Mouse (Mus musculus) adrenal gland, postnatal 4 days (tissue): ENCODE measurements around the gene Zscan18. TPM values are rescaled to one million over a fixed set of nuclear protein-coding genes. Genes with fewer than 3 reads are reported as not detected.
"Not testable (repeated sequence)": the region's sequence is repeated elsewhere in the genome, so short reads cannot be mapped to it uniquely, and the experiment has no call there.

Source experiments
- DNase-seq, 2 experiments: peaks; one replicate each; pipeline ENCODE4 v3.0.0; 2021 to 2022; ENCODE audit warnings: low spot score in 2 of 2, mixed read lengths in 2 of 2
- long read RNA-seq, 2 experiments: library from polyadenylated mRNA; stranded (forward); transcript quantifications; one replicate each; pipeline ENCODE4 v2.0.0; 2021
- total RNA-seq, 2 experiments: library from RNA; stranded (reverse); gene quantifications; 2 replicates each; pipeline ENCODE4 v1.2.3; 2021

The Zscan18 gene
- total RNA-seq, result 1 to 10 TPM; 8.0 to 8.2 TPM
- long read RNA-seq, experiment 1, partial matches to known transcripts, result 1 of 4 reads
- long read RNA-seq, experiment 1, other reads (novel, unspliced or antisense), result 1 of 4 reads
- long read RNA-seq, experiment 2, transcript Zscan18-205 (7 exons, 3,709 nt), result major isoform, 6 of 9 reads
- long read RNA-seq, experiment 2, partial matches to known transcripts, result 0 of 9 reads
- long read RNA-seq, experiment 2, other reads (novel, unspliced or antisense), result 2 of 9 reads

DNA sequence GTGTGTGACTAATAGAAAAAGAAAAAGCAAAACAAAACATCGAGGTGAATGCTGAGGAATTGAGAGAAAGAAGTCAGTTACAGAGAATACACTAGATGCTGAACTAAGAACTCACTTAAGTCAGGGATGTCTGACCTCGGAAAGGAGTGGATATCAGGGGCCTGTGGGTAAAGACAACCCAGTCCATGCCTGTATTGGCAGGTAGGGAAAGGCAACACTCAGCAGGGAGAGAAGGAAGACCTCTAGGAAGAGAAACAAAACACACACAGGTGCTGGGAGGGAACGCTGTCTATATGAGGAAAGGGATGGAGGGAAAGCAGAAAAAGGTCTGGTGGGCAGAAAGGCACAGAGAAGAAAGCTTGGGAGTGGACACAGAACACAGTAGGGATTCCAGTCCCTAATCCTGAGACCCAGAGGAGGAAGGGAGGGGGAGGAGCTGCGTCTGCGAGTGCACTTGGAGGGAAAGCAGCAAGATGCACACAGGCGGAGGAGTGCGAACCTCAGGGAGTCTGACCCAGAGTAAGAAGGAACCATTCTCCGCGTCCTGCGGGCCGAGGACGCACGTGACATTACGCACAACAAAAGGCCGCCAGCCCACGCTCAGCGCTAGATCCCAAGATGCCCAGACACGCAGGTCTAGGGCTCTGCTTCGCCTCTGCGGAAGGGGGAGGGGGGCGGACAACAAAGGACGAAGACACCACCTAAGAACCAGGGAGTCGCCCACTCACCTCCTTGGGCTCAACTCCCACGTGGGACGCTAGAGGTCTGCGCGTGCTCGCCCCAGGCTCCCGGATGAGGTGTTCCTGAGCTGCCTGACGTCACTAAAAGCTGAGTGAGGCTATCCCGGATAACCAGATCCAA is at the start of gene Zscan18:
Gene Zscan18 (minus strand): TSS at position 770 of the 861 bp plus-strand sequence.
- peak; percentile 26 to 44 for DNase-seq

DNA sequence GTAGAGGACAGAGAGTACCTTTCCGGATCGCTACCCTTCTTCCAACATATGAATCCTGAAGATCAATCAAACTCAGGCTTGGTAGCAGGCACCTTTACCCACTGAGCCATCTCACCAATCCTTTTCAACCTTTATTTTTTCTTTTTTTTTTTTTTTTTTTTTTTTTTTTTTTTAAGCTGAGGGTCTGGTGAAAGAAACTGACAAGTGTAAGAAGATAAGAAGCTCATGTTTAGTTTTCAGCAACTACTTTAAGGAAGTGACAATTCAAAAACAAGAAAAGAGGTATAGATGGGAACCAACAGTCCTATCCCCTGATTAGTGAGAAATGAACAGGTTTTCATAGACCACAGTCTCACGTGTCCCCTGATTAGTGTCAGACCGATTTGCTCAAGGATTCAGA is 32.3 kb upstream of the Zscan18 start:
- no peak for DNase-seq

DNA sequence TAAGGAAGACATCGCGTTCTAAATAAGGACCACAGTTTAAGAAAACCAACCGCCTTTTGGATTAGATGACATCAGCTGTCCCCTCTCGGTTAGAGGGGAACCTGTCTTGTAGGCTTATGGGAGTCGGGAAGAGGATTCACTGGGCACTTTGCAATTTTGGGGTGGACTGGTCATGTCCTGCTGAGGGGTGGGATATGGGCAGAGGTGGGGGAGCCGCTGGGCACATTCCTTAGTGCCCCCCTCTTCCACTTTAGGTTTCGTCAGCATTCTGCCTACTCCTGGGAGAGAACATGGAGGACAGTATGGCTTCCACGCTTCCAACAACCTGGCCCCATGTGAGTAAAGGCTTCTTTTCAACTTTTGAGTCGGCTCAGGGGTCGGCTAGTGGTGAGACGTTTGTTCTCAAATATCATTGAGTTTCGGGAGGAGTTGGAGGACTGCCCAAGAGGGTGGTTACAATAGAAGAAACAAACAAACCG is 31.8 kb upstream of the Zscan18 start:
- no peak for DNase-seq

DNA sequence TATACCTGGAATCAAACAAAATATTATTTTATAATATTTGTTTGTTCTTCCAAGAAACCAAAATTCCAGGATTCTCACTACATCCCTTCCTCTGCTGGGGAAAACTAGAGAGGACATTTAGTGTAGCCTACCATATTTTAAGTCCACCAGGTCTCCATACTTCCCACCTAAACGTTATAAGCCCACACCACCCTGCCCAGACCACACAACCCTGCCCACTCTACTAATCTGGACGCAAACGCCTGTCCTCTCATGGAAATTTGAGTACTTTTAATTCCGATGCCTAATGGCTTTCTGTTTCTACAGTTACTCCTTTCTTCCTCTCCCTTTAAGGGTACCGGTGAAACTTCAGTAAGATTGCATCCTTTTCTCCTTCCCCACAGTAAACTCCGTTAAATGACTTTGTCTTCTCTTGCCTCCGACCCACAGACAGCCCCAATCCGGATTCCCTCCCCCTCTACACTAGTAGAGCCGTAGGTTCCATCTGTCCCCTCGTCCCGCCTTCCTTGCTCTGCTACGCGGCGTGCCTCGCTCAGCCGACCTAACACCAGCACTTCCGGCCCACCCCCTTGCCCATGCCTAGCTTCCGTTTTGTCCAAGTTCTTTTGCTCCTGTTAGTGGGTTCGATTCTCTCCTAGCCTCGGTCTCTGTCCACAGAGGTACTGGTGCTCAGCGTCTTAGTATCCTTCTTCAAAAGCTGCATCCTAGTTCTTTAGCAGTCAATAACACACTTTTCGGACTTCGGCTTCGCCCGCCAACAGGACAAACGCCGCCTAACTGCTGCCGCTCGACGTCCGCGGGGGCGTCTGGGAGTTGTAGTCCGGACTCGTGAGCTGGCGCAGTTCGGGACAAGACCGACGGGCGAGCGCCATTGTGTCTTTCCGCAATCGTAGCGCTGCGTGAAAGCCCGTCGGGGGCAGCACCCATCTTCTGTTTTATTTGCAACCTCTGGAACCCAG is 31.0 kb upstream of the Zscan18 start, which contains the start of gene Zfp110:
Gene Zfp110 (plus strand): TSS at position 600 of the 959 bp plus-strand sequence.
- DNase-seq, result peak; percentile 68 to 78

DNA sequence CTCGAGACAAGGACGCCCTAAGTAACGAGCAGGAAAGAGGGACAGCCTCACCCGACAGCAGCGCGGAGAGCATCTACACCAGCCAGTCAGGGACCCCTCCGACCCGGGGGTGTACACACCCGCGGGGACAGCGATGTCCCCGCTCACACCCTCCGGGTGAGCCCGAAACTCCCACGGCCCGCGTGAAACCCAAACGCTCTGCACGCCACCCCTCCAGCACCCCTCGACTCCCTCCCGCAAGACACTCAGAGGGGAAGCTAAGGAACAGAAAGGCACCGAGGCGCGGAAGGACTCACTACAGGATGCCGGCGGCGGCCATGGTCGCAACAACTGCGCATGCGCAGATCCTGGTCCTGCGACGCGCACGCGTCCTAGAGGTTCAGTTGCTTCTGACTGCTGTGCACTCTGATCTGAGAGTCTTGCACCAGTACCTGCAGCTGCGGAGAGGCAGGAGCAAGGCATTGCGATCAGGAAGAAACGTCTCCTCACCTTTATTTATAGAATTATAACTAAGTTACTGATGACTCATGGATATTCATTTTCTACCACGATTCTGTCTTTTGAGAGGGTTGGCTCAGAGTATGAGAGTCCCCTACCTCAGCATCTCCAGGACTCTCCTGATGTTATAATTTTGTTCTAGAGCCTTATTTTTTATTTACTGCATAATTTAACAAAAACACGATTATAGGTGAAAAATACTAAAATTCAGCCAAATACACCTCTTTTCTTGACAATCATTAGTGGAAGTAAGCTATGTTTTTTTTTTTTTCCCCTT is 15.3 kb upstream of the Zscan18 start, which contains the start of gene Zfp329:
Gene Zfp329 (minus strand): TSS at position 338 of the 775 bp plus-strand sequence.
- peak; percentile 84 to 86 for DNase-seq

DNA sequence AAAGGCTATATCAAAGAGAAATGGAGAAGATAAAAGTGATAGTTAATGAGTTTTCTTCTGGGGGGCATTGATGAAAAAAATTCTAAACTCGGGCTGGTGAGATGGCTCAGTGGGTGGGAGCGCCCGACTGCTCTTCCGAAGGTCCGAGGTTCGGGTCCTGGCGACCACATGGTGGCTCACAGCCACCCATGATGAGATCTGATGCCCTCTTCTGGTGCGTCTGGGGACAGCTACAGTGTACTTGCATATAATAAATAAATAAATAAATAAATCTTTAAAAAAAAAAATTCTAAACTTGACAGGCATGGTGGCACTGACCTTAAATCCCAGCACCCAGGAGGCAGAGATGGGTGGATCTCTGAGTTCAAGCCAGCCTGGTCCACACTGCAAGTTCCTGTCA is 12.1 kb upstream of the Zscan18 start:
- no peak for DNase-seq

DNA sequence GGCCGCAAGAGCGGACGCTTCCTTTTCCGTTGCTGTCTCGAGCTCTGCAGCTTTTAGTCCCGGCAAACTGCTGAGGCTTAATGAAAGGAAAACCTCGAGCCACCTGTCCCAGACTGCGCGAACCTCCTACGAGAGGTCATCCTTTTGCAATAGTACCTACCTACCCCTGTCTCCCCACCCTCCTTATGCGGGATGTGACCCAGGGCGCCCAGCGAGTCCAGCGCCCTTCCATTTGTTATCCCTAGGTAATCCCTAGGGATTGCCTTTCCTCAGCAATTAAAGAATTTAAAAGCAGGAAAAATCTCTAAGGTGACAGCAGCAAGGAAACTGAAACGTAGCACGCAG is 264 bp upstream of the Zscan18 start:
- DNase-seq, result no peak

DNA sequence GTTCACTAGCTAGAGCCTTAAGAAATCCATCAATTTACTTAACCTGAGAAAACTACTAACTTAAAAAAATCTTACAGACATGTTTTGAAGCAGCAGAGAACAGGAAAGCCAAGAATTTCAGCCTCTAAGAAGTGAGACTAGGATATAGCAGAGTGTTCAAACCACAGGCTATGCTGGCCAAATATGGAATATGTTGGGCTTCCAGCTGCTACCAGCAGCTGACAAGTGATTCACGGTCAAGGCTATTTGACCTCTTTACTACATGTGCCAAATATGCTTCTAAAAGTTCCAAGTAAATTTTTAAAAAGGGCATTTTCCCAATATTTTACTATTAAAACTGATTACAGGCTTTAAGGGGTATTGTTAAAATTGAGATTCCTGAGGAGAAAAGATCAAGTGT is 3.9 kb downstream of the Zscan18 start:
- no peak for DNase-seq

DNA sequence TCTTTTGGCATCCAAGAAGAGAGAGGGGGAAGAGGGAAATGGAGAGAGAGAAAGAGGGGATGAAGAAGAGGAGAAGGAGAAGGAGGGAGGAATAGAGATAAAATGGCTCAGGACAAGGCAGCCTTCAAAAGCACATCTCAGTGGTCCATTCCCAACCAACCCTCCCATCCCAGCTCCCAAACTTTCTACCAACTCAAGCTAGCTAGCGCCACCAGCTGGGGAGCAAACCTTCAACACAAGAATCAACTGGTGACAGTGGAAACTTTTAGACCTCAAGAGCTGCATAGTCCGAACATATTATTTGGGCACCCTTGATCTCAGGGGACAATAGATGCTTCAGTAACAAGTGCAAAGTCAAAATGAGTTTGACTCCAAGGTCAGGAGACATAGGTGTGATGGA is 5.5 kb downstream of the Zscan18 start:
- no peak for DNase-seq

DNA sequence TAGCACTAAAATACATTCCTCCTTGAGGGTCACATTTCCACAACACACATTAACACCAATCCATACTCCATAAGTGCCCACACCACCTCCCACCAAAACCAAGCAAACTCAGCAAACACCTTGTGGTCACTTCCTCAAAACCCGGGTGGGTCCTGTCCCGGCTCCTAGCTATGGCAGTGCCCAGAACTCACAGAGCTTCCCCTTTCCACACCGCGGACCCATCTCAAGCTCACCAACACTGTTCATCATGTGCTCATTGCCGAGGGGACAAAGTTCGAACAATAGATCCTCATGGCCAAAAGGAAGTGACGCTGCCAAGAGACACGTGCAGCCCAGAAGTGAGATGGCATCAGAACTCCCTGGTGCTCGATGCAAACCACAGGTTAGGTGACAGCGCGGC is 10.8 kb downstream of the Zscan18 start:
- not testable (repeated sequence) for DNase-seq

DNA sequence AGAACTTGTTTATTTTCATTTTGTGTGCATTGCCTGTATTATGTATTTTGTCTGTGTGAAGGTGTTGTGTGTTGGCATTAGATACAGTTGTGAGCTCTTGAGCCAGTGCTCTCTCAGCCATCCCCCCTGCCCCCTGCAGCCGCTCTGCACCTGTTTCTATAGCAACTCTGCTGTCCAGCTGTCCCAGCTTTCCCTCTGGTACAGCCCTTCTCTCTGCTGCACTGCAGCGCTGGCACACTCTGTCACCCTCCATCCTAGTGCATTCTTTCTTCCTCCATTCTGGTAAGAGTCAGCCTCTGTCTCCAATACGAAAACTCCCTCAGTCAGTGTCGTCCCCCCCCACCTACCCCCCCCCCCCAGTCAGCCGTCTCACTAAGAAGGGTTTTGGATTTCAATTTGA is 15.4 kb downstream of the Zscan18 start:
- no peak for DNase-seq

DNA sequence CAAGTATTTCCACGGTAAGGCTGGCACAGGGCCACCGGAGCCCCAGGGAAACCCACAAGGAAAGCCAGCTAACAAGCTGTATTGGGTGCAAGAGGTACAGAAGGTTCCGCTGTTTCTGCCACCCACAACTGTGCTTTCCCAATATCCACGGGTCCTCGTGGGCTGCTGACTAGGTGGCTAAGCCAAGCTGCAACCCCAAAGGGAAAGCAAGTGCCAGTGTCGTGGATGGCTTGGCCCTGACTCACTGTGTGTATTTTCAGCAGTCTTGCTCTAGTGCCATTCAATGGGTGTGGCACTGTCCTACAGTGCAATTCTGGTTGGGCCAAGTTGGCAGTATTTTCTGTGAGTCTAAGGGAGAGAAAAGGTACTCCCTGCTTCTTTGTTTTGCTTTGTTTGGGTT is 16.1 kb downstream of the Zscan18 start:
- DNase-seq, result no peak

DNA sequence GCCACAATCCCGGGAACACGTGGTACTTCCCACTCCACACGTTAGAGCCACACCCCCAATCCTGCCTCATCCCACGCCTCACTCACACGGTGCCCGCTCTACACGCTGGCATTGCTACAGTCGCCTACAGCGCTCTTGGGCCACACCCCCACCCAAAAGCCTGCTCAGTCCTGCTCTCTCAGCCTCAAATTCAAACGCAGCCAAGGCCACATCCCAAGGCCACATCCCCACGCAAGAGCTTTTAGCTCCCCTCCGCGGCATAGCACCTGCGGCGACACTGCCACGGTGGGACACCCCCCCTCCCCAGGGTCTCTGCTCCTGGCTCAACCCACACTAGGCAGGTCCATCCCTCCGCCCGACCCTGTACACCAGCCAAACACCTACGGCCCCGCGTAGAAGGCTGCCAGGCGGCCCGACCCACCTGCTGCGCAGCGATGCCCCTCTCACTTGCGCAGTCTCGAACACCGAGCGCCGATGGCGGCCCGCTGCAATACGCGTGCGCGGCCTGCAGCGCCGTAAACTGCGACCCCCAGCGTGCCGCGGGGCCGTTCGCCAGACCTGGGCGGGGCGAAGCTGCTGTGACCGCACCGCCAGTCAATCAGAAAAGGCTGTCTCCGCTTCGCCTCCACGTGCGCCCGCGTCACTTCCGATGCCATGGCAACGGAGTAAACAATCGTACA is 23.1 kb downstream of the Zscan18 start:
- peak; percentile 50 to 62 for DNase-seq

DNA sequence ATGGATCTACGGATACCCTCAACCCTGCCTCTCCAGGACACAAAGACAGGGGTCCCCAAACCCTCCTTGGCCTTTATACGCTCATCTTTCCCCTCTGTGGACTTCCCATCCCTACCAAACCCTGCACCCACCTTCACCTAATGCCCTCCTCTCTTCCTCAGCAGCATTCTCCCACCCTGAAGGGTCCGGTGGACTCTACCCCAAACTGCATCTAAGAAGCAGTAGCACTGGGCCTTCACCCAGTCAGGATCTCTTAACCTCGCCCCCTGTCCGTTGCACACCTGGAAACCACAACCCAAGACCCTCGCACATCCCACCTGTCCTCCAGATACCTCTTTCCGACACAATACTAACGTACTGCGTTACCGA is 23.7 kb downstream of the Zscan18 start:
- DNase-seq, result no peak

DNA sequence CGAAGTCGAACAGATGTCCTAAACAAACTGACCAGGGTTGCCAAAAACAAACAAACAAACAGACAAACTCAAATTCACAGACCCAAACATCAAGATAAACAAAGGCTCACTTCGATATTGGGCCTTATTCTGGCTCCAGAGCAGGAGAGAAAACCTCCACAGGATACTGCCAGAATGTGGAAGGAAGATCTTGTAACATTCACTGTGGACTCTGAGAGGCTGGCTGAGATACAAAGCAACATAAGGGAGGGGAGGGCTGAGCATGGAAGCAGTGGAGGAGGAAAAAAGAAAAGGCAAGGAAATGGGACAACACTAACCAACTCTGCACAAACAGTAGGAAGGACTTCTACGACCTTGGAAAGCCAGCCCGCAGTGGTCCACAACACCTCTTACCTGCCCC is 24.3 kb downstream of the Zscan18 start:
- no peak for DNase-seq

DNA sequence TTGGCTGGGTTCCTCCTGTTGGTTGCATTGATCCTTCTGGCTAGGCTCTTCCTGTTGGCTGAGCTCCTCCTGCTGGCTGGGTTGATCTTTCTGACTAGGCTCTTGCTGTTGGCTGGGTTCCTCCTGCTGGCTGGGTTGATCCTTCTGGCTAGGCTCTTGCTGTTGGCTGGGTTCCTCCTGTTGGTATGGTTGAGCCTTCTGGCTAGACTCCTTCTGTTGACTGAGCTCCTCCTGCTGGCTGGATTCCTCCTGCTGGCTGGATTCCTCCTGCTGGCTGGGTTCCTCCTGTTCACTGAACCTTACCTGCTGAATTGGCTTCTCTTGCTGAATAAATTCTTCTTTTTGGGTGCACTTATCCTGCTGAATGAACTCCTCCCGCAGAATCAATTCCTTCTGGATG is 28.8 kb downstream of the Zscan18 start:
- DNase-seq, result no peak

DNA sequence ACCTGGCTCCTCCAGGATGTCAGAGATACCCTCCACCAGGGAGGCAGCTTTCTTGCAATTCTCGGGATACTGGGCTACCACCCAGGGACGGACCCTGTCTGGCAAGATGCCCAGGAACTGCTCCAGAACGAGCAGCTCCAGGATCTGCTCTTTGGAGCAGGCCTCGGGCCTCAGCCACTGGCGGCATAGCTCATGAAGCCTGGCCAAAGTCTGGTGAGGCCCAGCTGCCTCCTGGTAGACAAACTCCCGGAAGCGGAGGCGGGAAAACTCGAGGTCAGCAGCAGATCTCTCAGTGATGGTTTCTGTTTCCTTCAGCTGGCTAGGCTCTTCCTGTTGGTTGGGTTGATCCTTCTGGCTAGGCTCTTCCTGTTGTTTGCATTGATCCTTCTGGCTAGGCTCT is 29.3 kb downstream of the Zscan18 start:
- DNase-seq, result no peak

DNA sequence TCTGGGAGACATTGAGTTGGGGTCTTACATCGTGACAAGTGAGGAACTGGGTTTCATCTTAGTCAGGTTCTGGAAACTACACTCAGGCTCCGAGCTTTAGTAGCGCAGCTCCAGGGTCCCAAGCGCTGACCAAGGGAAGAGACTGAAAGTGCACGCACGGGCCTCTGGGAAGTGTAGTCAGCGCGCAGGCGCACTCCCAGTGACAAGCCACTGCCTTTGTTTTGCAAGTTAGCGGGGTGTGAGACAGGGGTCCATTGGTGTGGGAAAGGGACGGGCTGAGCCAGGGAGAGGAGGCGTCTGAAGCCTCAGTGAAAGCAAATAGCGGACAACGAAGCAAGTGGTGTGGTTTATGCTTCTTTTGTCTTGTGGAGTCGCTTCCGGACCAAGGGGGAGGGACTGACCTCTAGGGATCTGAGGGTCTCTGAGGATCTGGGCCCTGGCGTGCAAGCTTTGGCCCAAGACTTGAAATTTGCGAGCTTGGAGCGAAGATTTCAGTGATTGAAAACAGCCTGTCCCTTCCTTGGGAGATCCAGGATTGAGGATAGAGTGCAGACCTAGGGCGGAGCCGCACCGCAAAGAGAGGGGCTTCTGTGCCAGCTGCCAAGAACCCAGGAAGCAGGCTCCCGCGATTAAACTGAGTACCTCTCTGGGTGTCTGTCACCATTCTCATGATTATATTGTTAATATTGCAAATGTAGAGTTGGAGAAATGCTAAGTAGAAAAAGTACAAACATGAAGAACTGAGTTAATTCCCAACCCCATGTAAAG is 53.8 kb downstream of the Zscan18 start:
- no peak for DNase-seq

DNA sequence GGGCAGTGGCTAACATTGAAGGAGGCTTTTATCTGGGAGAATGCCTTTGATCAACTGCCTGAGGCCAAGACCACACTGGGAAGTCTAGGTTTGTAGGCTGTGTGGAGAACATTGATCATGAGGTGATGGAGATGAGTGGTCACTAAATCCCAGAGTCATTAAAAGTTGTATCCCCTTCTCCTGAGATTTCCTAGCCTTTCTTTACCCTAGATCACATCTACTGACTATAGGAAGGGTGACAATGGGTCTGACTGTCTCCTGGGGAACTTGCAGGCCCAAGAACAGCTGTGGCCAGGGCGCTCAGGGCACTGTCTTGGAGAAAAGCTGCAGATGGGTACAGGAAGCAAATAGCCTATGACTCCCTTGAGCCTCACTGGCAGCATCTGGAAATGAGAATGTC is 68.5 kb downstream of the Zscan18 start, which contains the start of gene Vmn2r56:
Gene Vmn2r56 (minus strand): TSS at position 101 of the 400 bp plus-strand sequence.
- no peak for DNase-seq
